Mouse (Mus musculus) liver (tissue): Measurements from ENCODE around the gene Chit1.

Experiments
- DNase-seq: peaks from one replicate; pipeline ENCODE4 v3.0.0-alpha.2; 2020; ENCODE audit warnings: mixed read lengths

Chit1 gene

DNA sequence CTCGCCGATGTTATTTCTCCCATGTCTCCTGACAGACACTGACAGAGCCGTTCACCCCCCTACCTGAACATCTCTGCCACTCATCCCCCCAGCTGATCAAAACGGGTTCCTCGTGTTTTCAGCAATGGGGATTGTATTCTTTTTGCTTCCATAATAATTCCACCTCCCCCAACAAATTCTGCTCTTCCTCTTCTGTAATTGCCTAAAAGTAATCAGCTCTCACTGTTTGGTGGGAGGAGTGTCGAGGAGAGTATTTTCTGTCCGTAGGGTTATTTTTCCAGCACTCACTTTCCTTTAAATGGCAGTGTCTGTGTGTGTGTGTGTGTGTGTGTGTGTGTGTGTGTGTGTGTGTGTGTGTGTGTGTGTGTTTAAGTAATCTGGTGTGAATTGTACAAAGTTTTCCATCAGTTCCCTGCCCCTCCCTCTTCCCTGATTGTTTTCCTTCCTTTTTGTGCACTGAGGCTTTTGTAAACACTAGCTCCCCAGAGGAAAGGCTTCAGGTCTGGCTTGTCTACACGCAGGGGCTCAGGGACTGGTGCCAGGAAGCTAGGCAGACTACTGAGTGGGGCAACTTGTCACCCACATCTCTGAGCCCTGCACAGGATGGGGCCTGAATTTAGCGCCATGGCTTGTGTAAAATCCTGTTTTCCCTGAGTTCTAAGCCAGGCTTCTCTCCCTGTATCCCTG is 31.4 kb upstream of the Chit1 start:
- no peak for DNase-seq

DNA sequence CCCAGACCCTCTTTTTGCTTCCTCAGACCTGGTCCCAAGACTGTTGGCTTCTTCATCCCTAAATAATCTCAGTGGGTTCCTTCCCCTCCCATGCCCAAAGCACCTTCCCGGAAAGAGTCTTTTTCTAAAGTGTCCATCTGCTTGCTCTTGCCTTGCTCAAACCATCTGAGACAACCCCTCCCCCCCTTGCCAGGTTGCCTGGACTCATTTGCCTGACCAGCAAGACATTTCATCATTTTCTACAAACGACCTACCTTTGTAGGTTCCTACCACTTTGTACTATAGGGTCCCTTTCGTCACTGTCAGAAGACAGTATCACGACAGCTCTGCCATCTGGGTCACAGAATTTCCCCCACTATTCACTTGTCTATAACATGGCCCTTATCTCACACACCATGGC is 30.6 kb upstream of the Chit1 start:
- no peak for DNase-seq

DNA sequence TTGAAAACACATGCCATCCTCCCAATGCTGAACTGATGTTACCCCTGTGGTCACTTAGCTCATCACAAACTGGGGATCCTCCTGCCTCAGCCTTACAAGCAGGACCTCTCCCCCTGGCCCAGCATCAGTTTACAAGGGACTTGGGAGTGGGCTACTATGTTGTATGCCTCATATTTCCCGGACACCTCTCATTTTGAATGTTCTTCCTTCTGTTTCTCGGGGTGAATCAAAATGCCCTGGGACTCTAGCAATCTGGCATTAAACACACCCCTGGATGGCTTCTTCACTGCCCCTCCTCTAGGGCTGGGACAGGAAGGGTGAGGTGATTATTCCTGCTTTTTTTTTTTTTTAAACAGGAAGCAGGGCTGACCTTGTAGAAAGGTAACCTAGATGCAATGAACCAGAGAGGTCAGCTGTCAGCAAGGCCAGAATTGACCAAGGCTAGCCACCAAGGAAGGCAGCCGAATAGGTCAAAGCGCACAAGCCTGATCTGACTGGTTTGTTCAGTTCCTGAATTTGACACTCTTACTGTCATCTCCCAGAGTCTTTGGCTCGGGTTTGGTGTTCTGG is 30.1 kb upstream of the Chit1 start:
- DNase-seq = no peak

DNA sequence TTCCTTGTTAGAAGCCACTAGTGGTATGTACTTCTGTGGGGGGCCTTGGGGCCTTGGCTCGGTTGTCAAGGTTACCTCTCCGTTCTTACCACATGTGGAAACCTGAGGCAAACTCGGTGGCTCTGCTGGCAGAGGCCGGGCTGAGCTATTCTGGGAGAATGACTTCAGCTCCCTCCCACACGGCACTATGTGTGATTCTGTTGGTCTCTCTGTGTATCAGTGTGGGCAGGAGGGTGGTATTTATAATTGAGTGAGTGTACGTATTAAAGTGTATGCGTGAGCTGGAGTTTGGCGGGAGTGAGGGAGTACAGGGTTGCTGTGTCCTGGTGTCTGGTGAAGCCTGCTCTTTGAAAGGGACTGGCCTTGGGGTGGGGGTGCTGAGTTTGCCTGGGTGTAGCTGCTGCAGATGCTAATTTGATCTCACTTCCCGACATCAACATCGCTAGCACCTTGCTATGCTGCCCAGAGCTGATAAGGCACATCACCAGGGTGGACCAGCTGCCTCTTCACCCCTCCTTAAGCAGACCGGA is 28.0 kb upstream of the Chit1 start:
- DNase-seq = peak; percentile 84

DNA sequence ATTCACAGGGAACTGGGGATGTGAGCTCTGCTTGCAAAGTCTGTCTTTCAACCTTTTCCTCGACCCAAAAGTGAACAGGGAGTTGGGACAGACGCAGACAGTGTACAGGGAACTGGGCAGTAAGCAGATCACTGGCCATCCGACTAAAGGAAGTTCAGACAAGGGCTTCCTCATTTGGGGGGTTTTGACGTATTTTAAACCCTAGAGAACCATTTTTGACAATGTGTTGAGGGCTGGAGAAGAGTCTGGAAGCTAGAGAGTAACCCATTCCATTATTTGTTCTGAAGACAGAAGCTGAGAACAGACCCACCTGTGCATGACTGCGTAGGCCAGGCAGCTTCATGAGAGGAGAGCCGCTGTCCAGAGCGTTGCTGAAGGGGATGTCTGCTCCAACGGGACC is 27.4 kb upstream of the Chit1 start:
- DNase-seq = no peak

DNA sequence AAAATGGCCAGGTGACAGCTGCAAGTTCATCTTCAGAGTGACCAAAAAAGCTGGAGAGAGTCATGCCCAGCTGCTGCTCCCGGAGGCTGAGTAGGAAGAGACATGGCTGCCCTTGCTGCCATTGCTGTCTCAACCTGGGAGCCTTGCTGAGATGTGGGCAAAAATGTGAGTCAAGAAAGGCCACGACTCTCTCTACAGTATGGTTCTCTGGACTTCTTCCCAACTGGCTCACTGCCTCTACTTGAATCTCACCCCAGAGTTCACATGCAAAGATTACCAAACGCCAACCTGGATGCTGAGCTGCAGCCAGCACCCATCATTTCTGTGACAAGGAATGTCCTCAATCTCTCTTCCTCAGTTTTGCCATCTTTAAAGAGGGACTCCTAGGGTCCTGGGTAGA is 26.9 kb upstream of the Chit1 start:
- no peak for DNase-seq

DNA sequence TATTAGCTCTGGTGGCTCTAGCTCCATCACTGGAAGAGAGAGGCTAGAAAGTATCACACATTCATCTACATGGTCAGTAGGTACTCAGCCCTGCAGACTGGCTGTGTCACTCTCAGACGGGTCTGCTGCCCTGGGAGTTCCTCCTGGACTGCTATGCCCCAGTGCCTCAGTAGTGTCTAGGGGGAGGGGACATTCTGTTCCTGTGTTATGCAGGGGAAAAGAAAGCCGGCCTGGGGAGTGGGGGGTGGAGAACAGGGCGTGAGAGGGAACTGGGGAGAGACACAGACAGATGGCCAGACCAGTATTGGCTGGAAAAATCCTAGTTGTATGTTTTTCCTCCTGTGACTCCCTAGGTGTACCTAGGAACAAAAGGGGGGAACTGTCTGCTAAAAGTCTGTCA is 25.0 kb upstream of the Chit1 start:
- no peak for DNase-seq

DNA sequence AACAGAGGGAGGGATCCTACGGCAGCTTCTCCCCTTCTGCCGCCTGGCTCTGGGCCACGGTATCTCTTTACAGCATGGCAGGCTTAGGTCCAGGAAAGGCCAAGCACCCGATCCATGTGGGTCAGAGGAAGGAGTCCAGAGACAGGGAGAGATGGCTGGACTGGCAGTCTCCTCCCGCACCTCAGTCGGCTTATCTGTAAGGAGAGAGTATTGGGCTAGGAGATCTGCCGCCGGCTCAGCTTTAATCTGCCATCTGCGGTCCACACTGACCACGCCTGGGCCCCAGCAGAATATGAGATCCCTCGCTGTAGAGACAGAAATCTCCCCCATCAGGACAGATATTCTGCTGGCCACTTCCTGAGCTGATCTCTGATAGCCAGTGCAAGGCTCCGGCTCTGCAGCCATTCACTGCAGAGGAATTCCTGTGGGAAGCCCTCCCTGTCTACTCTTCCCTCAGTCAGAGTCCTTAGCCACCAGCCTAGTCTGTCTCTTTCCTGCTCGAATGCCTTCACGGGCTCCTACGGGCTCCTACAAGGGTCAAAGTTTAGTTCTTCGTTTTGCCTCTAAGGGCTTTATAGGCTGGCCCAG is 24.1 kb upstream of the Chit1 start:
- peak; percentile 86 for DNase-seq

DNA sequence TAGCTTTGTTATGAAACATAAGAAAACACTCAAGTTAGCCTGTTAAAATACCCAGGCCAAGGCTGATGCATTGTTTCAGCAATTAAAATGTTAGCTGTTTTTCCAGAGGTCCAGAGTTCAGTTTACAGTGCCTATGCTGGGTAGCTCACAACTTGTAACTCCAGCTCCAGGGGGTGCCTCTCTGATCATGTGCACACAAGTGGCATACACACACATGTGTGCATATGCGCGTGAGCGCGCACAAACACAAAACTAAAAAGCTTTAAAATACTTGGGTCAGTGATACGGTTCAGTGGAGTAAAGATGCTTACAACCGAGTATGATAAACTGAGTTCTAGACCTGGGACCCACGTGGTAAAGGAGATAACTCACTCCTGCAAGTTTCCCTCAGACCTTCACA is 22.0 kb upstream of the Chit1 start:
- DNase-seq = no peak

DNA sequence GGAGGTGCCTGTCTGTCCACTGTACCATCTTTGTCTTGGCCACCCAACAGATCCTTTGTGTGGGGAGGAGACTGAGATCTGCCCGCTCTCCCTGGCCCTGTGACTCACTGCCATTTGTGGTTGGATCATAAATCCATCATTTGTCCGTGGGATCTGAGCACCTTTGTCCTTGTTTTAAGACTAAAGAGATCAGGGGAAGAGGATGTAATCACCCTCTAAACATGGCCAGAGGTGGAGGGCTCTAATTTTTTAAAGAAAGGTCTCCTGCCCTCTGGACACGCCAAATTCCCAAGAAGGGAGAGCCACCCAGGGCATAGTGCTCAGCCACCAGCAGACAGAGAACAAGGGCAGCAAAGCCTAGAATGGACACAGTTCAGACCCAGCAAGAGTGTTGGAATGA is 19.2 kb upstream of the Chit1 start:
- DNase-seq = no peak

DNA sequence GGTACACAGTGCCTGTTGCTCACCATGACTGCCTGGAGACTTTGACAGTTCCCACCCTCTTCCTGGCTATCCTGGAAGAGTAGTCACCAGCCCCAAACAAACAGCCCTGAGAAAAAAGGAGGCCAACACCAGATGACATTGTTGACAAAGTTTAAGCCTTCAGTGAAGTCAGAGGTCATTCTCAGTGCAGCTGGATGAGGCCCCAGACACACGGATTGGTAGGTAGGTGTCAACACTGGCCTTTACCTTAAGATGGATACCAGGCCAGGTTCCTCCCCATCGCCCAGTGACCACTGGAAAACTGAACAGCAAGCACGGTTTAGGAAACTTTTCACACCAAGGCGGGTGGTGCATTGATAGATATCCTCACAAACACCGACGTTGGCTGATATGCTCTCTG is 18.7 kb upstream of the Chit1 start:
- DNase-seq = no peak

DNA sequence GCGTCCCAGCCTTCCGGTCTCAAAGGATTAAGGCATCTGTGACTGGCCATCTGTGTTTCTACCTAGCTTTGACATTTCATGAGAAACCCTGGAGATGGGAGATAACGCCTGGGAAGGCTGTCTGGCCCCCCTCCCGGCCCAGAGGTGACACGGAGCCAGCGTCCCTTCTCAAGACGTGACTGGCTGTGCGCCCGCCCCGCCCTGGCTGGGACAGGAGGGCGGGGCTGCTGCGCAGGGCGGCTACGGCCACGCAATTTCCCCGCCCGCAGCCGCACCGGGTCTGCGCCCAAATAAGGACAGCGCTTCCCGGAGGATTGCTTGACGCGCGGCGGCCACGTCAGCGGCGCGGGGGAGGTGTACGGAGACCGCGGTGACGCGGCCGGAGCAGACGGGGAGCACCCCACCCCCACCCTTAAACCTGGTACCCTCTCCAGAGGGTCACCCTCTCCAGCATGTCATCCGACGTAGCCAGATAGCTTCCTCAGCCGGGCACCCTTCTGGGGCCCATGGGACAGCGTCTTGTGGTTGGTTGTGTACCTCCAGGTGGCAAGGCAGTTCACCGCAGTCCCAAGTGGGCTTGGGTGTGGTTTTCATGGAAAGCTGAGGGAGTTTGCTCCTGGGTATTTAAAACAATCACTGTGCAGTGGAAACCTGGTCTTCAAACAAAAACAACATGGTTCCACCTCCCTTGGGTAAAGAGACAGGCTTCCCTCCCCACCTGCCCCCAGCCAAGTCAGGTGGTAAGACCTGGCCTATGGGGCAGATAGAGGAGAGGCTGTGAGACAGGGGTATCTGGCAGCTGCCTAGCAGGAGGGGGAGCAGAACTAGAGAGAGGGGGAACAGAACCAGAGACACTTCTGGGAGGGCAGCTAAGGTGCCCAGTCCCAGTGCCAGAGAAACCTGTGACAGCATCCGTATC is 17.9 kb upstream of the Chit1 start:
- DNase-seq = peak; percentile 97

DNA sequence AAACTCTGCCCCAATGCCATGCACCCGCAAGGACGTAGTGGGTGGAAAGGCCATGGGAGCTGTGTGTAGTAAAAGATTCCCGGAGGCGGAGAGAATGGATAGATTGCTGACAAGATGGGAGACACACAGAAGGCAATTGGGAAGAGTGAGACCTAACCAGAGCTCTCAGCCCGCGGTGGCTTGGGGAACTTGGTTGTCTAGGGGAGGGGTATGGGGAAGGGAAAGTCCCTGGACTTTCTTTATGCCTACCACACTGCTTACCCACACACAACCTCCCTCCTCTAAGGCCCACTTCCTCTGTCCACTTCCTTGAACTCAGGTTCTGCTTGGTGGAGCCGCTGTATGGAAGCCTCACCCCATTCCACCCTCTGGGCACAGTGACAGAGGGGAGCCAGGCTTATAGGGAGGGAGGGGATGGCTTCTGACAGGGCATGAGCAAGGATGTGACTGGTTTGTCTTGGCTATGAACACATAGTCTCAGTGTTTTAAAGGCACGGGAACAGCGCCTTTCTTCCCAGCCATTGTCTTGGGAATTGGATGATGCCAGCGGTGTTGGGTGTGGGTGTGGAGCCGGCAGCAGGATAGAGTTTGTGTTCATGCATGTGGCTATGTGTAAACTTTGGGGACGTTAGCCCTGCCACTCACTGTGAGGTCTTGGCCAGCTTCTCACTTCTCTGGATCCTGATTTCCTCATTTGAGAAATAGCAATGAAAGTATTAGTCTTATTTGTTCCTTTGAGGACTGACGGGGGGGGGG is 17.1 kb upstream of the Chit1 start:
- peak; percentile 39 for DNase-seq

DNA sequence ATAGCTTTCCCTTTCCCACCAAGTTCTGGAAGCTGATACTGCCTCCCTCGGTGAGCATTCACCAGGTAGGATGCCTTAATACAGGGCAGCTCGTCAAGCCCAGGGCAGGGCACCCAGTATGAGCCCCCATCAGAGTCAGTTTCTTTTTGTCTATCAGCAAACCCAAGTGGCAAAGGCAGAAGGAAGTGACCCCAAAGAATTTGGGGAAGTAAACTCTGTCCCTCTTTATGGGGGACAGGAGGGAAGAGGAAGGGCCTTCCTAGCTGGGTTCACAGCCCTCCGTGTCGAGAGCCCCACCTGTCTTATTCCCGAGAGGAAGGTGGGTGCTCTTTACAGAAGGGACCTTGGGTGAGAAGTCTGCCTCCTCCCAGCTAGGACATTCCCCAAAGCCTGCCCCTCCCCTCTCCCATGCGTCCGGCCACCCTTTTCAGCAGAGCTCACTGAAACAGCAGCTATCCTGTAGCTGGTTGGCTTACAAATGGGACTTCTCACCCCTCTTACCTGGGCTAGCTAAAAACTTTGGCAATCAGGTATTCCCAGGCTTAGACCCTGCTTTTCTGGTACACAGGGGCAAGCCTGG is 15.9 kb upstream of the Chit1 start:
- DNase-seq = no peak

DNA sequence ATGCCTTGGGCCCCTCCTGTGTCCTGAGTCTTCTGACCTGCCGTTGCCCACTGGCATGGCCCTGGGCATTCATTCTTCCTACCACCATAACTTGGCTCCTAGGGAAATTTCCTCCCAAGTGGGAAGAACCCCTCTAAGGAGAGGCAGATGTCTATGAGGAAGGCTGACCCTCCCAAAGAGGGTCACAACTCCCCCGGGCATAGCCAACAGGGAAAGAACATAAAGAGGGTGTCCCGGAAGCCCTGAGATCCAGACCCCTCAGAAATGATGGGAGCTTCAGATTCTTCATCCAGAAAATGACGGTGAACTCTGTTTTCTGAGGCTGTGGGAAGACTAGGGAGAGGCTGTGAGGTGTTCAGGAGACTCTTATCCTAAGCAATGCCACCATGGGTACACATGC is 15.3 kb upstream of the Chit1 start:
- no peak for DNase-seq

DNA sequence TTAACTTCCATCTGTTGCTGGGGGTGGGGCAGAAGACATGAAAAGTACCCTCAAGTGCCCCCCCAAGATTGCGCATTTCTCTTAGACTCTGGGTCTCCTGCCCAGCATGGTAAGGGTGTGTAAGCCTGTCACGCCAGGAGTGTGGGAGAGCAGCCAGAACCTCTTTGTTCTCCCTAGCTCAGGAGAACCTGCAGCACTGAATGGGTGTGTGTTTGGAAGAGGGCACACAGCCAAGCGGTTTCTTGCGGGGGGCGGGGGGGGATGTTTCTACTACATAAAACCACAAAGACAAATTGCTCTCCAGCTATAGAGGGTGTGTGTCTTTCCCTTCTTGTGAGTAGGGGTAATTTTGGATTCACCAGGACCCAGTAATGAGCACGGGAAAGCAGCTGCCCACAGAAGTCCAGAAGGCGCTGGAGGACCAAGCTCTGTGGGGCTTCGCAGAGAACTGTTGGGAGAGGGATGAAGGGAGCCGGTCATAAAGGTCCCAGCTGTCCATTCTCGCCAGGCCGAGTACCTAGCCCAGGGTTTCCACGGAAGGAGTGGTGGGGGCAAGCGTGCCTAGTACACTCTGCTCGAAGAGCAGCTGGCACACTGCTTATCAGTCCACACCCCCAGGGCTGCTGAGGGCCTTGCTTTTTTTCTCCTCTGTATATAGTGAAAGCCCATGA is 14.6 kb upstream of the Chit1 start:
- DNase-seq = peak; percentile 64

DNA sequence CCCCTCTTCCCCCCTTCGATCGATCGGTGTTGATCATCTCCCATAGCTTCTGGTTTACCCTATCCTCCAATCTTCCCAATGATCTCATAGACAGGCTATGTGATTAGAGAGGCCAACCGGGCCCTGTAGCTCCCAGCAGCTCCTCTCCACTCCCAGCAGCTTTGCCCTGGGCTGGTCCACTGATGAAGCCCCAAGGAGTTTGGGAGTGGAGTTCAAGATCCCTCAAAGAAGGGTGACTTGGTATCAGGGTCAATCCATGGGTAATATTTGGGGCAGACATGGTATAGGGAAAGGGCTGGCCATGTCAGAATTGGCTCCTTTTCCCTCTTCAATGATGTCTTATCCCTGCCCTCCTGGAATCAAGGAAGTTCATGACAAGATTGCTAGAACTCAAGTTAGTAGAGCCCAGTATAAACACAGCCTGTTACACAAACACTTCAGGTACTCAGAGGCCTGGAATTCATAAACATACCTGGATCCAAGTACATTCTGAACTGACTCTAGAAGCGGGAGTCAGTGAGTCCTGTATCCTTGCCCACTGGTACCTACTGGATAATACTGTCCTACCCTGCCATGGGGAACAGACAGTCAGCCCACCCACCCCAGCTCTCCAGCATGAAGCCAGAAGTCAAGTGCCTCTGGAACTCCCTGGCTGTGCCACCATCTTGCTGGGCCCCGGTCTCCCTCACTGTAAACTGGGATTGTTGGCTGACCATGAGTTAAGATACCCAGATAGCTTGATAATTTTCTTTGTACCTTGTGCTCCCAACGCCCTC is 13.8 kb upstream of the Chit1 start:
- no peak for DNase-seq

DNA sequence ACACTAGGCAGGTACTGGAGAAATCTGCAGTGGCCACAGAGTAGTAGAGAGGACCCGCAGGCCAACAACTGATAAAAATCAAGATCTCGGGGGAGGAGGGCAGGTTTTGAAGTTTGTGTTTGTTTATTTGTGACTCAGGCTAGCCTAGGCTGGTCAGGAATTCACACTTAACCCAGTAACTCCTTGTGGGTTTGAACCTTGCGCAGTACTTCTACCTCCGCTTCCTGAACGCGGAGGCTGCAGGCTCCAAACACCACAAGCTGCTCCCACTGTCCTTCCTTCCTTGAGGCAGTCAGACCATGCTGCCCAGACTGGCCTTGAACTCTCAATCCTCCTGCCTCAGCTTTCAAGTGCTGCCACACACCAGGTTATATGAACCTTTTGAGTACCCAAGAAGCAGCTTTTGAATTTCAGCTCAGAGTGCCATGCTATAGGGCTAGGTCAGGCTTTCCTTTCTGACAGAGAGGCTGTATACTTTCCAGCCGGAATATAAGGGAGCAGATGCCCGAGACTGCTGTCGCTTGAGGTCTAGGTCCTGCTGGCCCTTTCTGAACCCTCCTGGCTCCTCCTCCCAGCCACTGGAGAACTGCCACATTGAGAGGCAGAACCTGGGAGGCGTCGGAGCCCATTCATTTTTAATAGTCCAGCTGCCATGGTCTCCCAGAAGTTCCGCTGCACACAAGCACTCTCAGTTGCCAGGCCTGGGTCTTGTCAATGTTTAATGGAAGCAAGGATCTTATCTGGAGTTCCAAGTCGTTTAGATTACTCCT is 12.9 kb upstream of the Chit1 start:
- peak; percentile 60 for DNase-seq

DNA sequence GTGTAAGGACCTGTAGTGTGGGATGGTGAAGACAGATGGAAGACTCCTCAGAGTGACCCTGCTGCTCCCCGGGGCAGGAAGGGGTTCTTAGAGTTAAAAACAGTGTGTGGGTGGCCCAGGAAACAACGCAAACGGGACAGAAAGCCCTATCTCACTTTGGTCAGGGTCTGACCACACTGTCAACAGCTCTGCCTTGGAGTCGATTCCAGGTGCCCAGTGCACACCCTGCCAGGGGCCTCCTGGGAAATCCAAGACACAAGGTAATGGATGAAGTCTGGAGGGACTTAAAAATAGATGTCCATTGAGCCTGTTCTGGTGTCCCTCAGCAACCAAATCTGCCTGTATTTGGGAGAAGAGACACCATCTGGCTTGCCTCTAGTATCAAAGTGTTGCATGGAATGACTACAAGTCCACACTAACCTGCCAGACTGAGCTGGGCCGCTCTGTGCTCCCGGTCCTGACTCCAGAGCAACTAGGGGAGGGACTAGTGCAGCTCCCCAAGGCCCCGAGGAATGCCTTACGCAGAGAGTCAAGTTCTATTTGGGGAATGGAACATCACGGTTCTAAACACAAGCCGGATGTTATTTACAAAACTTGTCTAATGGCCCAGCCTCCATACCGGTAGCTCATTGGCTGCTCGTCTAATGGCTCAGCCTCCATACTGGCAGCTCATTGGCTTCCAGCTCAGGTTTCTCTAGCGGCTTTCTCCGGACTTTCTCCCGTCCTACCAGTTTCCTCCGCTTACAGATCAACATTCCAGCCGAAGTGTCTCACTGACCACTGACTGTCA is 12.1 kb upstream of the Chit1 start:
- peak; percentile 90 for DNase-seq
